Mouse (Mus musculus) left cerebral cortex, adult 8-10 months (tissue): ENCODE measurements around the gene Rhd. TPM values are rescaled to one million over a fixed set of nuclear protein-coding genes. Genes with fewer than 3 reads are reported as not detected.

Source experiments
- DNase-seq, 2 experiments: peaks; one replicate each; pipeline ENCODE4 v3.0.0; 2022; ENCODE audit warnings: low spot score in 2 of 2
- total RNA-seq, 4 experiments: library from RNA; stranded (reverse); gene quantifications; 2 replicates each; pipeline ENCODE4 v1.2.4; 2022

Rhd gene
- total RNA-seq, 4 experiments from 2014 or later, result 0.50 TPM; not detected in 3

- DNase-seq, result no peak
Measured at GRCm38 (mm10) chr4:134930190-134930589, 65.9 kb downstream of the Rhd start.

GRCm38 (mm10) chr4:134930684-134931481 is 66.5 kb downstream of the Rhd start, which contains the start of gene Syf2:
Gene Syf2 (plus strand): TSS chr4:134930898.
- DNase-seq, result peak; percentile 79 to 92

GRCm38 (mm10) chr4:134937240-134938176 is 73.2 kb downstream of the Rhd start:
- no peak for DNase-seq

GRCm38 (mm10) chr4:134939900-134940299 is 75.6 kb downstream of the Rhd start:
- no peak for DNase-seq

GRCm38 (mm10) chr4:134943758-134944538 is 79.6 kb downstream of the Rhd start:
- peak in 1 of 2 experiments; percentile 67 for DNase-seq

Other genes with a start within 250 kb of the Rhd start
- gene Man1c1, start 160.2 kb upstream of the Rhd start, total RNA-seq, result 10 to 100 TPM; 34.6 to 40.0 (median 38.4) TPM
- 1 to 10 TPM; 2.8 to 4.8 (median 4.4) TPM for gene Ldlrap1, start 96.5 kb upstream of the Rhd start, total RNA-seq
- gene Maco1, start 11.2 kb upstream of the Rhd start, total RNA-seq, result 10 to 100 TPM; 48.8 to 62.7 (median 58.4) TPM
- gene Tmem50a, start 50.5 kb downstream of the Rhd start, total RNA-seq, result 100 to 1,000 TPM; 119 to 138 (median 124) TPM
- gene Rsrp1, start 59.1 kb downstream of the Rhd start, total RNA-seq, result 100 to 1,000 TPM; 218 to 302 (median 272) TPM
- gene Syf2, start 66.4 kb downstream of the Rhd start, total RNA-seq, result 10 to 100 TPM; 48.4 to 62.7 (median 56.9) TPM